Mouse (Mus musculus): ENCODE results near the gene Hpcal1.

Gene Hpcal1

GRCm38 (mm10) chr12:17690564-17691281 is at the start of gene Hpcal1:
TSS of gene Hpcal1 (plus strand) at chr12:17690856.
- peak; percentile 99 for DNase-seq

- no peak for DNase-seq
Observed at GRCm38 (mm10) chr12:17641269-17641668, 49.4 kb upstream of the Hpcal1 start.

GRCm38 (mm10) chr12:17644385-17645222 is 46.1 kb upstream of the Hpcal1 start:
- DNase-seq: no peak

- no peak for DNase-seq
Observed at GRCm38 (mm10) chr12:17646457-17646856, 44.2 kb upstream of the Hpcal1 start.

GRCm38 (mm10) chr12:17651223-17652095 is 39.2 kb upstream of the Hpcal1 start:
- no peak for DNase-seq

GRCm38 (mm10) chr12:17652216-17653050 is 38.2 kb upstream of the Hpcal1 start:
- no peak for DNase-seq

GRCm38 (mm10) chr12:17653051-17653783 is 37.4 kb upstream of the Hpcal1 start:
- no peak for DNase-seq

- DNase-seq: peak; percentile 92
Observed at GRCm38 (mm10) chr12:17657561-17658195, 33.0 kb upstream of the Hpcal1 start.

- DNase-seq: no peak
Observed at GRCm38 (mm10) chr12:17658521-17658920, 32.1 kb upstream of the Hpcal1 start.

GRCm38 (mm10) chr12:17661483-17661920 is 29.2 kb upstream of the Hpcal1 start:
- DNase-seq: peak; percentile 89

GRCm38 (mm10) chr12:17663991-17664635 is 26.5 kb upstream of the Hpcal1 start:
- no peak for DNase-seq

GRCm38 (mm10) chr12:17665906-17666326 is 24.7 kb upstream of the Hpcal1 start:
- DNase-seq: no peak

- DNase-seq: peak; percentile 93
Observed at GRCm38 (mm10) chr12:17666616-17667015, 24.0 kb upstream of the Hpcal1 start.

- DNase-seq: no peak
Observed at GRCm38 (mm10) chr12:17673729-17674128, 16.9 kb upstream of the Hpcal1 start.

- DNase-seq: no peak
Observed at GRCm38 (mm10) chr12:17674182-17674812, 16.4 kb upstream of the Hpcal1 start.

- DNase-seq: no peak
Observed at GRCm38 (mm10) chr12:17677743-17678142, 12.9 kb upstream of the Hpcal1 start.

GRCm38 (mm10) chr12:17679571-17679970 is 11.1 kb upstream of the Hpcal1 start:
- DNase-seq: no peak

GRCm38 (mm10) chr12:17682161-17682560 is 8.5 kb upstream of the Hpcal1 start:
- peak; percentile 94 for DNase-seq

- DNase-seq: no peak
Observed at GRCm38 (mm10) chr12:17684315-17684714, 6.3 kb upstream of the Hpcal1 start.

GRCm38 (mm10) chr12:17686116-17686515 is 4.5 kb upstream of the Hpcal1 start:
- no peak for DNase-seq

Measured in heart, adult 11 months (tissue).